Mouse (Mus musculus) forelimb bud, embryonic 11.5 days (tissue): ENCODE results near the gene Hk1.

ENCODE experiments used
- DNase-seq: peaks from one replicate; pipeline ENCODE4 v3.0.0-alpha.2; 2012; ENCODE audit warnings: low read depth, low spot score

Gene Hk1

GRCm38 (mm10) chr10:62222777-62223176, 156.9 kb downstream of the Hk1 start:
- no peak for DNase-seq

- no peak for DNase-seq
Measured at GRCm38 (mm10) chr10:62221647-62222046, 158.1 kb downstream of the Hk1 start.

- no peak for DNase-seq
Measured at GRCm38 (mm10) chr10:62220732-62221514, 158.8 kb downstream of the Hk1 start.
